Mouse (Mus musculus) skeletal muscle tissue, adult 2 months (tissue): ENCODE data around the gene Otud7a.

Experiments
- DNase-seq: peaks from one replicate; pipeline ENCODE4 v3.0.0-alpha.2; 2012; ENCODE audit warnings: low read depth, low spot score

Otud7a gene

GRCm38 (mm10) chr7:63773268-63773667 lies 328.7 kb downstream of the Otud7a start:
- DNase-seq, result no peak

GRCm38 (mm10) chr7:63774291-63774690 lies 329.7 kb downstream of the Otud7a start:
- no peak for DNase-seq

- no peak for DNase-seq
Measured at GRCm38 (mm10) chr7:63777328-63777727, 332.8 kb downstream of the Otud7a start.

- DNase-seq, result no peak
Measured at GRCm38 (mm10) chr7:63780821-63781220, 336.3 kb downstream of the Otud7a start.

- DNase-seq, result no peak
Measured at GRCm38 (mm10) chr7:63789743-63790142, 345.2 kb downstream of the Otud7a start.

- DNase-seq, result no peak
Measured at GRCm38 (mm10) chr7:63796001-63796632, 351.6 kb downstream of the Otud7a start.

GRCm38 (mm10) chr7:63798446-63798845 lies 353.9 kb downstream of the Otud7a start:
- DNase-seq, result no peak

- DNase-seq, result no peak
Measured at GRCm38 (mm10) chr7:63799304-63799703, 354.8 kb downstream of the Otud7a start.

GRCm38 (mm10) chr7:63802751-63803150 lies 358.2 kb downstream of the Otud7a start:
- DNase-seq, result no peak
